Mouse (Mus musculus) liver, embryonic 15.5 days (tissue): Measurements from ENCODE around the gene Nr2e1. TPM values are rescaled to one million over a fixed set of nuclear protein-coding genes. Genes with fewer than 3 reads are reported as not detected.

Experiments used
- ATAC-seq: fragments of 200-750 bp; cut with Nextera tagmentation; 2 replicates; pipeline ENCODE4 v1.8.0; 2017; ENCODE audit warnings: moderate number of reproducible peaks, mild to moderate bottlenecking, moderate library complexity; ENCODE audit not compliant: insufficient read depth
- H3K27ac ChIP-seq: fragments of 300-500 bp; sonication (generic); replicated peaks from 2 replicates; pipeline ENCODE4 v1.5.1; 2015; ENCODE audit warnings: mild to moderate bottlenecking, inconsistent platforms
- H3K27me3 ChIP-seq: fragments of 300-500 bp; sonication (generic); 2 replicates; pipeline ENCODE4 v1.6.1; 2015; ENCODE audit warnings: mild to moderate bottlenecking, inconsistent platforms
- H3K36me3 ChIP-seq: fragments of 300-500 bp; sonication (generic); replicated peaks from 2 replicates; pipeline ENCODE4 v1.6.1; 2015; ENCODE audit warnings: moderate library complexity, mild to moderate bottlenecking, inconsistent platforms
- H3K4me1 ChIP-seq: fragments of 300-500 bp; sonication (generic); replicated peaks from 2 replicates; pipeline ENCODE4 v1.6.1; 2015; ENCODE audit warnings: inconsistent platforms
- H3K4me2 ChIP-seq: fragments of 300-500 bp; sonication (generic); 2 replicates; pipeline ENCODE4 v1.6.1; 2015; ENCODE audit warnings: moderate library complexity, mild to moderate bottlenecking, inconsistent platforms
- H3K4me3 ChIP-seq: fragments of 300-500 bp; sonication (generic); replicated peaks from 2 replicates; pipeline ENCODE4 v1.5.1; 2015; ENCODE audit warnings: mild to moderate bottlenecking, inconsistent platforms
- H3K9ac ChIP-seq: fragments of 300-500 bp; sonication (generic); 2 replicates; pipeline ENCODE4 v1.6.1; 2015; ENCODE audit warnings: moderate library complexity, mild to moderate bottlenecking, inconsistent platforms
- H3K9me3 ChIP-seq: fragments of 300-500 bp; sonication (generic); replicated peaks from 2 replicates; pipeline ENCODE4 v1.6.1; 2016; ENCODE audit warnings: inconsistent platforms
- WGBS: fragments of 180-500 bp; shearing (Covaris S2); methylation state at CpG from one replicate; pipeline ENCODE4 v1.1.7; 2015; ENCODE audit warnings: mixed read lengths; ENCODE audit not compliant: insufficient replicate concordance; 5-methylcytosine and 5-hydroxymethylcytosine counted together
- polyA plus RNA-seq: library from polyadenylated mRNA; unstranded; fragments of >200 nt; fragmentation: Nextera tagmentation; extraction: Ambion mirVana; gene quantifications from 2 replicates; pipeline ENCODE4 v1.2.1, GENCODE M21; 2015

The Nr2e1 gene
- polyA plus RNA-seq, 1 experiment from 2014 or later, result not detected

DNA sequence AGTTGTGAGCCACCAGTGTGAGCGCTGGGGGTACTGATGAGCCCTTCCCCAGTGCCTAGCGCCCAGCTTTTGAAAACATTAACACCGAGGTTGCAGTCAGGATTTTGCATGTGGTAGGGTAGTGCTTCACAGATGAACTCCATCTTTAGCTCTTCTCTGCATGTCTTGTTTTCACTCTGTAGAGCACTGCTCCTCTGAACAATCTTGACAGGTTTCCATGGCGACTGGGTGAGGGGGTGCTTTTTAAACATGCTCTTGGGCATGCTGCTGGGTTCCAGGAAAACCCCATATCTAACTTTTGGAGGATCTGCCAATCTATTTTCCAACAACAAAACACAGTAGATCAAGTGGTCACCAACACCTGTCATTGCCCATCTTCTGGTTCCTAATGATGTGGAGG is 23.3 kb upstream of the Nr2e1 start:
- no peak overlapping the region for H3K9ac ChIP-seq
- peaks cover 74% of the 10 kb centered on the region for H3K27me3 ChIP-seq
- ATAC-seq, result no peak
- H3K4me2 ChIP-seq, result no peak overlapping the region
- peaks cover 5% of the 10 kb centered on the region; the same call in 1 of the 2 replicates for H3K9me3 ChIP-seq
- no peak overlapping the region for H3K27ac ChIP-seq
- no peaks in the 10 kb centered on the region for H3K4me1 ChIP-seq
- no peaks in the 10 kb centered on the region for H3K36me3 ChIP-seq
- no peak overlapping the region for H3K4me3 ChIP-seq
- WGBS, result 61% methylated on average over 4 of the region's 4 CpGs

DNA sequence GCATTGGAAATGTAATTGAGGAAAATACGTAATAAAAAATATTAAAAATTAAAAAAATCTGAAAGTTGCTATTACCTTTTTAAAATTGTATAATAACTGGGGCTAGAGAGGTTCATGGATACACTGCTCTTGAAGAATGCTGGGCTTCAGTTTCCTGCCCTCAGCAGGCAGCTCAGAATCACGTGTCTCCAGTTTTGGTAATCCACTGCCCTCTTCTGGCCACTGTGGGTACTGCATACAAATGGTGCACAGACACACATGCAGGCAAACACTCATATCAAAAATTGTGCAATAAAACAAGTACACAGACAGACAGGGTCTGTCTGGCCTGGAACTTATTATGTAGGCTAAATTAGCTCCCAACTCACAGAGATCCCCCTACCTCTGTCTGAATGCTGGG is 21.4 kb upstream of the Nr2e1 start:
- no peaks in the 10 kb centered on the region for H3K36me3 ChIP-seq
- H3K4me3 ChIP-seq, result no peak overlapping the region
- no peak for ATAC-seq
- no peak overlapping the region for H3K9ac ChIP-seq
- H3K4me1 ChIP-seq, result no peaks in the 10 kb centered on the region
- H3K27me3 ChIP-seq, result peaks cover 71% of the 10 kb centered on the region
- no peak overlapping the region for H3K27ac ChIP-seq
- 51% methylated on average over 2 of the region's 2 CpGs for WGBS
- peaks cover 5% of the 10 kb centered on the region; the same call in 1 of the 2 replicates for H3K9me3 ChIP-seq
- no peak overlapping the region for H3K4me2 ChIP-seq

GRCm38 (mm10) chr10:42601556-42601955 is 18.1 kb upstream of the Nr2e1 start:
- no peak for ATAC-seq
- Histone ChIP-seq H3K4me2 (no peak overlapping the region), H3K9me3 (peaks cover 5% of the 10 kb centered on the region; the same call in 1 of the 2 replicates), H3K27me3 (peaks cover 62% of the 10 kb centered on the region), H3K27ac (no peak overlapping the region), H3K4me1 (no peaks in the 10 kb centered on the region), H3K9ac (no peak overlapping the region), H3K36me3 (no peaks in the 10 kb centered on the region), H3K4me3 (no peak overlapping the region)
- WGBS, result 29% methylated on average over 10 of the region's 10 CpGs

DNA sequence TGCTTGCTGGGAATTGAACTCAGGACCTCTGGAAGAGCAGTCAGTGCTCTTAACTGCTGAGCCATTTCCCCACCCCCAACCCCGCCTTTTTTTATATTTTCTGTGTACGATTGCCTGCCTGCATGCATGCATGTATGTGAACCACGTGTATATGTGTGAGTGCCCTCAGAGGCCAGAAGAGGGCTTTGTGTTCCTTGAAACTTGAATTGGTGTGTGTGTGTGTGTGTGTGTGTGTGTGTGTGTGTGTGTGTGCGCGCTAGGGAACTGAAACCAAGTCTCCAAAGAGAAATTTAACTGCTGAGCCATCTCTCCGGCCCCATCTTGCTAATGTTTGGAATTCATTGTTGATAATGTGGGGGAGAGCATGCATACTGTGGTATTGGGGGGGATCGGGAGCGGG is 15.2 kb upstream of the Nr2e1 start:
- Histone ChIP-seq H3K36me3 (no peaks in the 10 kb centered on the region), H3K27ac (no peak overlapping the region), H3K4me2 (no peak overlapping the region), H3K9me3 (no peaks in the 10 kb centered on the region), H3K4me3 (no peak overlapping the region), H3K27me3 (peaks cover 81% of the 10 kb centered on the region), H3K4me1 (no peaks in the 10 kb centered on the region), H3K9ac (no peak overlapping the region)
- 61% methylated on average over 8 of the region's 8 CpGs for WGBS
- ATAC-seq, result no peak

GRCm38 (mm10) chr10:42593201-42593600 is 9.8 kb upstream of the Nr2e1 start:
- H3K27me3 ChIP-seq, result peaks cover 96% of the 10 kb centered on the region
- H3K4me1 ChIP-seq, result peaks cover 7% of the 10 kb centered on the region
- ATAC-seq, result no peak
- H3K27ac ChIP-seq, result no peak overlapping the region
- H3K9me3 ChIP-seq, result no peaks in the 10 kb centered on the region
- 8% methylated on average over 7 of the region's 7 CpGs for WGBS
- H3K9ac ChIP-seq, result no peak overlapping the region
- no peak overlapping the region for H3K4me3 ChIP-seq
- H3K36me3 ChIP-seq, result no peaks in the 10 kb centered on the region
- no peak overlapping the region for H3K4me2 ChIP-seq

DNA sequence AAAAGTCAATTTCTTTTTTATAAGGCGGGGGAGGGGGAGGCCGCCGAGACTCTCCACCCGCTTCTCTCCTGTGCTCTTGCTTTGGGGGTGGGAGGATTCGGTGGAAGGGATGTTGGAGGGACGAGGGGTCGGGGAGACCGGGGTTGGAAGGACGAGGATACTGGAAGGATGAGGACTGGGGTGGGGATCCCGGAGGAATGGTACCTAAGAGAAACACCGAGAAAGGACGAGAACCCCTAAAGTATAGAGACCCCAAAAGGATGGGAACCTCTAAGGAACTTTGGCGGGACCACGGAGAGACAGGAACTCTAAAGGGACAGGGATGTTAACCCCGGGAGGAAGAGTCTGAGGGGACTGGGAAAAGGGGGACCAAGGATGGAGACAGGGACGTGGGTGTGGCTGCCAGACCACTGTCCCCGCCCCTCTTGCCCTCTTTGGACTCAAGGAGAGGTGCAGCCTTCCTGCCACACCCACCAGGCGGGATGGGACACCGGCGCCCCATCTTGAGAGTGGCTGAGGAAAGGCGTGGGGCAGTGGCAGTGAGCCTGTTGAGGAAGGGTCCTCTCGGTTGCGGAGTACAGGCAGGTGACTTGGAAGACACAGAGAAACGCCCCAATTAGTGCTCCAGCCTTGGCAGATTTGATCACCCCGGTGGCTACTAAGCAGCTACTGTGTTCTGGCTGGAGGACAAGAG is 8.7 kb upstream of the Nr2e1 start:
- no peaks in the 10 kb centered on the region for H3K9me3 ChIP-seq
- no peaks in the 10 kb centered on the region for H3K36me3 ChIP-seq
- H3K4me3 ChIP-seq, result peak overlapping the region; percentile 17; the same call in 1 of the 2 replicates
- H3K9ac ChIP-seq, result no peak overlapping the region
- no peak for ATAC-seq
- H3K27ac ChIP-seq, result no peak overlapping the region
- peaks cover 7% of the 10 kb centered on the region for H3K4me1 ChIP-seq
- H3K4me2 ChIP-seq, result peak overlapping the region; percentile 32
- WGBS, result 2% methylated on average over 25 of the region's 25 CpGs
- peaks cover 100% of the 10 kb centered on the region for H3K27me3 ChIP-seq

- Histone ChIP-seq H3K36me3 (no peaks in the 10 kb centered on the region), H3K27me3 (peaks cover 100% of the 10 kb centered on the region), H3K27ac (no peak overlapping the region), H3K4me3 (peak overlapping the region; percentile 17; the same call in 1 of the 2 replicates), H3K4me2 (peak overlapping the region; percentile 32), H3K9ac (no peak overlapping the region), H3K4me1 (peaks cover 7% of the 10 kb centered on the region), H3K9me3 (no peaks in the 10 kb centered on the region)
- WGBS, result under 1% methylated on average over 67 of the region's 67 CpGs
- no peak for ATAC-seq
These were observed 8.0 kb upstream of the Nr2e1 start for GRCm38 (mm10) chr10:42591185-42591992.

DNA sequence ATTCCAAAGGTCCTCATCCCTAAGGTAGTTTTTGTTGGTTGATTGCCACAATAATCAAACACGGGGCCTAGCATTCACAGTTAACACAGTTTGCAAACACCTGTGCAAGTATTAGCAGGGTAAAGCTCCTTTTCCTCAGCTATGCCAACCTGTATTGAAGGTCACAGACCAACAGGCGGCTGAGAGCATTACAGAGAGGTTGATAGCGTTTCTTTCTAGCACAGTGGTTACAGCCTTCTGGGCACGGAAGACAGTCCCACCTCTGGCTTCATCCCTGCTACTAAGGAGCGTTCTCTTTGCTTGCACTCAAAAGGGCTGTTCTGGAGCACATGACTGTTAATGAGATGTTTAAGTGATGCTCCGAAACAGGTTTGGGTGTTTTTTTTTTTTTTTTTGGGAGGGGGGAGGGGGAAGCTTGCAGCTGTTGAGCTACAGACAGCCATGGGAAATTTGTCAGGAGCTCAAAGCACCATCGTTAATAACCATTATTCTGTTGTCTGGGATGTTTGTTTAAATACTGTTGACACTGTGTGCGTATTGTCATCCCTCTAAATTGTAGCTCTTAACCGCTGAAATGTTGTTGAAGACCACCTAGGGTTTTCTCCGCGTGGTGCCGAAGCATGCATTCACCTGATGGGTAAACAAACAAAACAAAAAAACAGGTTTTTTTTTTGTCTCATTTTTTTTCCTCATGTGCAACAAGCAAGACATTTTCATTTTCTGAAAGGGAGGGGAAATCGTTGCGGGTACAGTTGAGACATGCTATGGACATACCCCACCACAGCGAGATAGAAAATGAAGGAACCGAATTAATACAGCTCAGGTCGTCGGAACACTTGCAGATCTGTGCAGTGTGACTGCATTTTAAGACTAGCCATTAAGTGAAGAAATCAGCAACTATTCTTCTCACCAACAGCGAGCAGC is 7.1 kb upstream of the Nr2e1 start:
- H3K9ac ChIP-seq, result no peak overlapping the region
- no peaks in the 10 kb centered on the region for H3K36me3 ChIP-seq
- peaks cover 100% of the 10 kb centered on the region for H3K27me3 ChIP-seq
- no peak overlapping the region for H3K27ac ChIP-seq
- WGBS, result 3% methylated on average over 19 of the region's 19 CpGs
- H3K4me2 ChIP-seq, result no peak overlapping the region
- H3K4me3 ChIP-seq, result no peak overlapping the region
- ATAC-seq, result no peak
- H3K9me3 ChIP-seq, result no peaks in the 10 kb centered on the region
- peaks cover 7% of the 10 kb centered on the region for H3K4me1 ChIP-seq

DNA sequence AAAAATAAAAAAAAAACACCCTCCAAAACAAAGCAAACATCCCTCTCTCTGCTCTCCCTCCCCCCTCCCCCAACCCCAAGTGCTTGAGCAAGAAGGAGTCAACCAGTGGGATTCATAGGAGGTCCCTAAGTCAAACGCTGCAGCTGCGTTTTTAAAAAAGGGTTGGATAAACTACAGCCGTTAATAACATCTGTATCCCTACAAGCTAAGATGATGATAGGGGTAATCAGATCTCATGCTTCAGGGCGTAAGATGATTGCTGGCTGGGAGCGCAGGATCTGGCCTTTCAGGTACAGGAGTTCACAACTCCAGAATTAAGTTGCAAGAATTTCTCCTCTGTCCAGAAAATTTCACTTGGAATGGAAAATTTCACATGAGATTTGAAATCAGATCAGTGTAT is 6.1 kb upstream of the Nr2e1 start:
- WGBS, result 9% methylated on average over 5 of the region's 5 CpGs
- Histone ChIP-seq H3K9me3 (no peaks in the 10 kb centered on the region), H3K9ac (no peak overlapping the region), H3K27ac (no peak overlapping the region), H3K27me3 (peaks cover 100% of the 10 kb centered on the region), H3K4me1 (peaks cover 7% of the 10 kb centered on the region), H3K4me3 (no peak overlapping the region), H3K4me2 (no peak overlapping the region), H3K36me3 (no peaks in the 10 kb centered on the region)
- ATAC-seq, result no peak

- no peak overlapping the region for H3K9ac ChIP-seq
- H3K4me1 ChIP-seq, result peaks cover 7% of the 10 kb centered on the region
- no peak overlapping the region for H3K4me3 ChIP-seq
- no peak for ATAC-seq
- 4% methylated on average over 8 of the region's 8 CpGs for WGBS
- peaks cover 100% of the 10 kb centered on the region for H3K27me3 ChIP-seq
- H3K36me3 ChIP-seq, result no peaks in the 10 kb centered on the region
- no peak overlapping the region for H3K27ac ChIP-seq
- H3K9me3 ChIP-seq, result no peaks in the 10 kb centered on the region
- H3K4me2 ChIP-seq, result no peak overlapping the region
These were observed 4.7 kb upstream of the Nr2e1 start for GRCm38 (mm10) chr10:42587961-42588750.
